Mouse (Mus musculus): ENCODE results near the gene Atp8b3. TPM values are rescaled to one million over a fixed set of nuclear protein-coding genes. Genes with fewer than 3 reads are reported as not detected.

Atp8b3 gene
- not detected in 2 replicates for total RNA-seq (2014; rRNA removed)
- 0.04 TPM in 1 of 2 replicates, not detected in the other for polyA plus RNA-seq (2012; rRNA removed)

GRCm38 (mm10) chr10:80538710-80539394, at the start of gene Atp8b3:
Atp8b3 (minus strand) TSS chr10:80539124.
- Histone ChIP-seq H3K27me3 (ENCODE audit: control insufficient read depth, insufficient read depth, low read length) (no peaks in the 10 kb centered on the region), H3K4me3 (ENCODE audit: insufficient read depth, low read depth, low read length) (peak within 1 kb of the TSS; percentile 25; the same call in 1 of the 2 replicates), H3K79me2 (ENCODE audit: control insufficient read depth, insufficient read depth, low read length) (no peaks in the 10 kb centered on the region), H3K9ac (ENCODE audit: low read depth, low read length) (no peak within 1 kb of the TSS), H3K27ac (replicated peaks; ENCODE audit: insufficient read depth, low read depth, low read length) (no peak within 1 kb of the TSS), H3K36me3 (ENCODE audit: control insufficient read depth, insufficient read depth, low read length) (no peaks in the 10 kb centered on the region), H3K4me1 (ENCODE audit: control insufficient read depth, insufficient read depth, low read length) (no peaks in the 10 kb centered on the region)
- 7% methylated on average over 30 of the region's 30 CpGs for WGBS
- DNase-seq (ENCODE audit: extremely low read depth, low read depth, low spot score), result peak; percentile 87
- no peak for TF ChIP-seq POLR2A (IDR thresholded peaks at IDR 0.05; ENCODE audit: extremely low read depth, insufficient read depth, low read length)
- TF ChIP-seq CTCF (IDR thresholded peaks at IDR 0.05; ENCODE audit: low read depth, low read length), result 0 out of 2 replicates have a peak, but pooled peaks have one; percentile 27

DNA sequence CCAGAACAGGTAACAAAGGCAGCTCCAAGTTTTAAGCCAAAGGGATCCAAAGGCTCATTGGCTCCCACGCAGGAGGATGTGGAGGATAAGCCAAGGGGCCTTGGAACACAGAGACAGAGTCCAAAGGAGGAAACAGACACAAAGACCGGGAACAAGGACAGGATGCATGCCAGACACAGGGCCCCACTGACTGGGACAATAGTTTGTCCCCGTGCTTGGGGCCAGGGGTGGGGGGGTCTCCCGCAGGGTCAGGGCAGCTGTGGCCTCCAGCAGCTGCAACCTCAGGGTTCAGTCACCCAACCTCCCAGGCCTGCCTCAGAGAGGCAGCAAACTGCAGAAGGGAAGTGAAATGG, 48.4 kb upstream of the Atp8b3 start:
- DNase-seq (ENCODE audit: extremely low read depth, low read depth, low spot score), result no peak
- Histone ChIP-seq H3K4me1 (ENCODE audit: control insufficient read depth, insufficient read depth, low read length) (peaks cover 27% of the 10 kb centered on the region), H3K36me3 (ENCODE audit: control insufficient read depth, insufficient read depth, low read length) (no peaks in the 10 kb centered on the region), H3K27ac (replicated peaks; ENCODE audit: insufficient read depth, low read depth, low read length) (peak overlapping the region; percentile 38; the same call in 1 of the 2 replicates), H3K4me3 (ENCODE audit: insufficient read depth, low read depth, low read length) (no peak overlapping the region), H3K9ac (ENCODE audit: low read depth, low read length) (no peak overlapping the region), H3K27me3 (ENCODE audit: control insufficient read depth, insufficient read depth, low read length) (no peaks in the 10 kb centered on the region), H3K79me2 (ENCODE audit: control insufficient read depth, insufficient read depth, low read length) (peaks cover 43% of the 10 kb centered on the region)
- WGBS, result 54% methylated on average over 4 of the region's 4 CpGs
- TF ChIP-seq POLR2A (IDR thresholded peaks at IDR 0.05; ENCODE audit: extremely low read depth, insufficient read depth, low read length), result no peak

GRCm38 (mm10) chr10:80586407-80587304, 47.7 kb upstream of the Atp8b3 start:
- Histone ChIP-seq H3K4me3 (ENCODE audit: insufficient read depth, low read depth, low read length) (no peak overlapping the region), H3K4me1 (ENCODE audit: control insufficient read depth, insufficient read depth, low read length) (peaks cover 27% of the 10 kb centered on the region), H3K9ac (ENCODE audit: low read depth, low read length) (no peak overlapping the region), H3K36me3 (ENCODE audit: control insufficient read depth, insufficient read depth, low read length) (no peaks in the 10 kb centered on the region), H3K27me3 (ENCODE audit: control insufficient read depth, insufficient read depth, low read length) (no peaks in the 10 kb centered on the region), H3K79me2 (ENCODE audit: control insufficient read depth, insufficient read depth, low read length) (peaks cover 43% of the 10 kb centered on the region), H3K27ac (replicated peaks; ENCODE audit: insufficient read depth, low read depth, low read length) (peak overlapping the region; percentile 38; the same call in 1 of the 2 replicates)
- TF ChIP-seq CTCF (IDR thresholded peaks at IDR 0.05; ENCODE audit: low read depth, low read length) (no peak), POLR2A (IDR thresholded peaks at IDR 0.05; ENCODE audit: extremely low read depth, insufficient read depth, low read length) (no peak)
- 95% methylated on average over 48 of the region's 51 CpGs for WGBS
- no peak for DNase-seq (ENCODE audit: extremely low read depth, low read depth, low spot score)

GRCm38 (mm10) chr10:80585581-80585980, 46.7 kb upstream of the Atp8b3 start:
- Histone ChIP-seq H3K4me3 (ENCODE audit: insufficient read depth, low read depth, low read length) (no peak overlapping the region), H3K27ac (replicated peaks; ENCODE audit: insufficient read depth, low read depth, low read length) (no peak overlapping the region), H3K9ac (ENCODE audit: low read depth, low read length) (no peak overlapping the region), H3K4me1 (ENCODE audit: control insufficient read depth, insufficient read depth, low read length) (peaks cover 27% of the 10 kb centered on the region), H3K27me3 (ENCODE audit: control insufficient read depth, insufficient read depth, low read length) (no peaks in the 10 kb centered on the region), H3K36me3 (ENCODE audit: control insufficient read depth, insufficient read depth, low read length) (no peaks in the 10 kb centered on the region), H3K79me2 (ENCODE audit: control insufficient read depth, insufficient read depth, low read length) (peaks cover 43% of the 10 kb centered on the region)
- WGBS, result 85% methylated on average over 8 of the region's 8 CpGs
- no peak for TF ChIP-seq POLR2A (IDR thresholded peaks at IDR 0.05; ENCODE audit: extremely low read depth, insufficient read depth, low read length)
- TF ChIP-seq CTCF (IDR thresholded peaks at IDR 0.05; ENCODE audit: low read depth, low read length), result no peak
- DNase-seq (ENCODE audit: extremely low read depth, low read depth, low spot score), result no peak

GRCm38 (mm10) chr10:80584642-80585552, 46.0 kb upstream of the Atp8b3 start:
- peaks cover 27% of the 10 kb centered on the region for H3K4me1 ChIP-seq (ENCODE audit: control insufficient read depth, insufficient read depth, low read length)

More at GRCm38 (mm10) chr10:80584642-80585552, 46.0 kb upstream of the Atp8b3 start:
- WGBS, result 61% methylated on average over 12 of the region's 12 CpGs
- no peak overlapping the region for H3K4me3 ChIP-seq (ENCODE audit: insufficient read depth, low read depth, low read length)
- peaks cover 42% of the 10 kb centered on the region for H3K79me2 ChIP-seq (ENCODE audit: control insufficient read depth, insufficient read depth, low read length)
- TF ChIP-seq CTCF (IDR thresholded peaks at IDR 0.05; ENCODE audit: low read depth, low read length) (no peak), POLR2A (IDR thresholded peaks at IDR 0.05; ENCODE audit: extremely low read depth, insufficient read depth, low read length) (no peak)
- H3K27ac ChIP-seq (replicated peaks; ENCODE audit: insufficient read depth, low read depth, low read length), result peak overlapping the region; percentile 69
- H3K27me3 ChIP-seq (ENCODE audit: control insufficient read depth, insufficient read depth, low read length), result no peaks in the 10 kb centered on the region
- no peak for DNase-seq (ENCODE audit: extremely low read depth, low read depth, low spot score)
- H3K9ac ChIP-seq (ENCODE audit: low read depth, low read length), result peak overlapping the region; percentile 20
- H3K36me3 ChIP-seq (ENCODE audit: control insufficient read depth, insufficient read depth, low read length), result no peaks in the 10 kb centered on the region

Data from liver, adult 2 months (tissue).